Mouse (Mus musculus): ENCODE measurements around the gene Mfsd12. TPM values are rescaled to one million over a fixed set of nuclear protein-coding genes. Genes with fewer than 3 reads are reported as not detected.

The Mfsd12 gene
- total and polyA plus RNA-seq, 3 experiments: 22.5 to 29.0 TPM; not detected in 1

DNA sequence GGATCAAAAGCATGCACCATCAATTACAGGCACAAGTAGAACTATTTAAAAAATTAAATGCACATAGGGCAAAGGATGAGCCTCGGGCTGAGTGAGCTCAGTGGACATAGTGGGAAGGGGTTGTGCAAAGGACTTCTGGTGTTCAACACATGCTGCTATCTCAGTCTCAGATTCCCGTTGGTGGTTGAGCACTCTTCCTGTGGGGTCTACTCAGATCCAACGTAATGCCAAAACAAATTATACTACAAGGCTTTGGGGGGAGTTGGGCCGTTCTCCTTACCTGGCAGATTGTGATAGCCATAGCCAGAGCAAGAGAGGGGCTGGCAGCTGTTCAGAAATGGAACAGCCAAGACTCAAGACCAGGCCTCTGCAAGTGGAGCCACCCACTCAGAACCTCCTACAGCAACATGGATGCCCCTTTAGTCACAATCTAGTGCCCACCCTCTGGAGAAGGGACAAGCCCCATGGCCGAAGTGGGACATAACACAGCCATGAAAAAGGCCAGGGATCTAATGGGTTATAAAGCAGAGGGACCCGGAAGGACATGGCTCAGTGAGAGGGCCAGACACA lies 22.6 kb downstream of the Mfsd12 start (continued):
- TF ChIP-seq KAT2A (conservative IDR thresholded peaks at IDR 0.05; ENCODE audit: low read depth, low read length) (no peak), NELFE (IDR thresholded peaks at IDR 0.05; ENCODE audit: low read depth, low read length) (no peak)

DNA sequence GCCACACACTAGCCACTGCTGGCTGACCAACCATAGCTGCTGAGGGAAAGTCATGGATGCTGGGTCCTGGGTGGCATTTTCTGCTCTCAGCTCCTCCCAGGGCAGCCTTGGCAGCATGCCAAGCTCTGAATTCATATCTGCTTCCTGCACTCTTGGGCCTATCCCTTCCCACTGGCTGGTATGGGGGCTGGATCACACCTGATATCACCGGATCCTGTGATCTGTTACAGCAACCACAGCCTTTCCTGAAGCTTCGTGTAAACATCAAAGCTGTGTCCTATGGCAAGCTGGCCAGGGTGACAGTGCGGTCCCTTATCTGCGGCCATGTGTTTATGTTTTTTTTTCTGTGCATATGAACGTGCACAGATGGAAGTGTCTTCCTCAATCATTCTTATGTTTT lies 24.7 kb downstream of the Mfsd12 start:
- H3K9me3 ChIP-seq (replicated peaks; ENCODE audit: insufficient read depth, low read length): no peaks in the 10 kb centered on the region
- peaks cover 26 to 50% of the 10 kb centered on the region in 2 experiments for H3K4me1 ChIP-seq (ENCODE audit: control insufficient read depth in 1 of 2, insufficient read depth in 2 of 2, low read length in 2 of 2)
- peak overlapping the region; percentile 92 for H3K27ac ChIP-seq (ENCODE audit: control insufficient read depth, low read depth, low read length)
- no peaks in the 10 kb centered on the region for H3K27me3 ChIP-seq (ENCODE audit: control insufficient read depth in 1 of 2, insufficient read depth in 2 of 2, low read length in 2 of 2)
- H3K4me3 ChIP-seq (ENCODE audit: control insufficient read depth in 1 of 2, insufficient read depth in 1 of 2, low read depth in 2 of 2, low read length in 2 of 2): no peak overlapping the region
- peaks cover 28% of the 10 kb centered on the region for H3K79me2 ChIP-seq (ENCODE audit: control insufficient read depth, insufficient read depth, low read length, poor library complexity)
- no peak overlapping the region; the same call in 1 of the 2 replicates for H3K9ac ChIP-seq (ENCODE audit: control insufficient read depth, low read depth, low read length, poor library complexity, severe bottlenecking)
- peaks cover 0 to 39% of the 10 kb centered on the region in 2 experiments; a peak in 2 of 4 replicates for H3K36me3 ChIP-seq (ENCODE audit: control insufficient read depth in 1 of 2, insufficient read depth in 2 of 2, low read length in 2 of 2)
- peak; percentile 98 for DNase-seq (ENCODE audit: low read depth, low spot score)
- TF ChIP-seq GABPA (IDR thresholded peaks at IDR 0.05; ENCODE audit: low read depth, low read length): peak; percentile 63; the same call in 1 of the 2 replicates
- peak; percentile 49 for TF ChIP-seq NELFE (IDR thresholded peaks at IDR 0.05; ENCODE audit: low read depth, low read length)
- no peak for TF ChIP-seq UBTF (IDR thresholded peaks at IDR 0.05; ENCODE audit: borderline replicate concordance, insufficient read depth, low read depth, low read length)
- peak; percentile 91 for TF ChIP-seq MYB (IDR thresholded peaks at IDR 0.05; ENCODE audit: low read depth, low read length)
- TF ChIP-seq ZC3H11A (IDR thresholded peaks at IDR 0.05; ENCODE audit: low read depth, low read length): no peak
- TF ChIP-seq KAT2A (conservative IDR thresholded peaks at IDR 0.05; ENCODE audit: low read depth, low read length): no peak; the same call in 1 of the 2 replicates
- TF ChIP-seq POLR2AphosphoS2 (IDR thresholded peaks at IDR 0.05; ENCODE audit: low read length): peak; percentile 77
- no peak for TF ChIP-seq CTCF (IDR thresholded peaks at IDR 0.05 in 2 of 3, conservative IDR thresholded peaks at IDR 0.05 in 1 of 3; ENCODE audit: control insufficient read depth in 1 of 3, insufficient read depth in 1 of 3, low read depth in 2 of 3, low read length in 3 of 3, poor library complexity in 1 of 3, severe bottlenecking in 1 of 3)
- TF ChIP-seq MAX (IDR thresholded peaks at IDR 0.05; ENCODE audit: low read length): peak; percentile 97
- 0 out of 2 replicates have a peak, but pooled peaks have one; percentile 50 for TF ChIP-seq ELF1 (IDR thresholded peaks at IDR 0.05; ENCODE audit: low read depth, low read length)
- TF ChIP-seq USF1 (IDR thresholded peaks at IDR 0.05; ENCODE audit: low read depth, low read length): peak; percentile 67
- no peak for TF ChIP-seq POLR2AphosphoS5 (IDR thresholded peaks at IDR 0.05; ENCODE audit: borderline replicate concordance, low read depth, low read length)
- peak; percentile 100 for TF ChIP-seq TAL1 (IDR thresholded peaks at IDR 0.05; ENCODE audit: low read length)
- peak; percentile 95 for TF ChIP-seq MYC (IDR thresholded peaks at IDR 0.05; ENCODE audit: low read depth, low read length)
- peak; percentile 99 for TF ChIP-seq BHLHE40 (IDR thresholded peaks at IDR 0.05; ENCODE audit: borderline replicate concordance, low read depth, low read length)
- TF ChIP-seq ZNF384 (IDR thresholded peaks at IDR 0.05; ENCODE audit: low read depth, low read length): peak; percentile 97
- peak; percentile 100 for TF ChIP-seq TCF12 (IDR thresholded peaks at IDR 0.05; ENCODE audit: low read depth, low read length)
- peak; percentile 97 to 99 for TF ChIP-seq EP300 (IDR thresholded peaks at IDR 0.05; ENCODE audit: low read depth in 1 of 2, low read length in 2 of 2)
- no peak for TF ChIP-seq ZMIZ1 (IDR thresholded peaks at IDR 0.05; ENCODE audit: low read depth, low read length)
- no peak for TF ChIP-seq USF2 (IDR thresholded peaks at IDR 0.05; ENCODE audit: borderline replicate concordance in 1 of 2, insufficient read depth in 1 of 2, low read depth in 1 of 2, low read length in 2 of 2)
- TF ChIP-seq MAFK (IDR thresholded peaks at IDR 0.05; ENCODE audit: borderline replicate concordance, low read depth, low read length): peak; percentile 85; the same call in 1 of the 2 replicates
- TF ChIP-seq JUND (IDR thresholded peaks at IDR 0.05; ENCODE audit: low read depth, low read length): no peak; the same call in 1 of the 2 replicates
- TF ChIP-seq ZKSCAN1 (IDR thresholded peaks at IDR 0.05; ENCODE audit: low read depth, low read length): no peak
- peak in 1 of 2 experiments; percentile 41; a peak in 1 of 4 replicates for TF ChIP-seq POLR2A (IDR thresholded peaks at IDR 0.05; ENCODE audit: control insufficient read depth in 1 of 2, insufficient read depth in 1 of 2, low read depth in 1 of 2, low read length in 2 of 2, poor library complexity in 1 of 2)
- peak; percentile 36 for TF ChIP-seq CHD2 (IDR thresholded peaks at IDR 0.05; ENCODE audit: low read length)
- peak; percentile 99 for TF ChIP-seq ETS1 (IDR thresholded peaks at IDR 0.05; ENCODE audit: low read depth, low read length)
- peak; percentile 97 for TF ChIP-seq MXI1 (IDR thresholded peaks at IDR 0.05; ENCODE audit: low read depth, low read length)
- TF ChIP-seq RAD21 (IDR thresholded peaks at IDR 0.05; ENCODE audit: low read depth, low read length): no peak
- 0 out of 2 replicates have a peak, but pooled peaks have one; percentile 50 for TF ChIP-seq E2F4 (IDR thresholded peaks at IDR 0.05; ENCODE audit: borderline replicate concordance, low read depth, low read length)
- peak; percentile 100 for TF ChIP-seq SIN3A (IDR thresholded peaks at IDR 0.05; ENCODE audit: low read length)
- peak; percentile 32; the same call in 1 of the 2 replicates for TF ChIP-seq TBP (IDR thresholded peaks at IDR 0.05; ENCODE audit: low read depth, low read length)
- TF ChIP-seq HCFC1 (IDR thresholded peaks at IDR 0.05; ENCODE audit: low read depth, low read length): peak; percentile 57; the same call in 1 of the 2 replicates
- TF ChIP-seq GATA1 (IDR thresholded peaks at IDR 0.05; ENCODE audit: low read depth, low read length): peak; percentile 98
- TF ChIP-seq MEF2A (IDR thresholded peaks at IDR 0.05; ENCODE audit: extremely low read depth, insufficient replicate concordance, low read depth, low read length, poor library complexity, severe bottlenecking): peak; percentile 71; the same call in 1 of the 2 replicates

Measured in MEL (cell line).